Mouse (Mus musculus) spleen, adult 2 months (tissue): ENCODE results near the gene Tcf19. TPM values are rescaled to one million over a fixed set of nuclear protein-coding genes. Genes with fewer than 3 reads are reported as not detected.
A peak's percentile ranks its signal among the peaks of the same experiment; 100 is the strongest.

ENCODE experiments used
- DNase-seq, 2 experiments: peaks; one replicate each; pipeline versions ENCODE4 v3.0.0 to v3.0.0-alpha.2; 2012 to 2021; ENCODE audit warnings: low spot score in 2 of 2, low read depth in 1 of 2
- H3K27ac ChIP-seq: fragments of 200-500 bp; 2 replicates; pipeline ENCODE4 v1.5.1; 2012; ENCODE audit warnings: low read length, inconsistent platforms; ENCODE audit not compliant: insufficient read depth
- H3K27me3 ChIP-seq: fragments of 200-500 bp; 2 replicates; pipeline ENCODE4 v1.6.1; 2012; ENCODE audit warnings: mild to moderate bottlenecking, moderate library complexity, low read length, inconsistent platforms; ENCODE audit not compliant: control insufficient read depth, insufficient read depth
- H3K36me3 ChIP-seq: fragments of 200-500 bp; 2 replicates; pipeline ENCODE4 v1.6.1; 2012; ENCODE audit warnings: mild to moderate bottlenecking, low read length, inconsistent platforms; ENCODE audit not compliant: control insufficient read depth, insufficient read depth
- H3K4me1 ChIP-seq: fragments of 200-500 bp; 2 replicates; pipeline ENCODE4 v1.6.1; 2011; ENCODE audit warnings: inconsistent platforms; ENCODE audit not compliant: control insufficient read depth, insufficient read depth, insufficient read length
- H3K4me3 ChIP-seq: fragments of 200-500 bp; 2 replicates; pipeline ENCODE4 v1.5.1; 2011; ENCODE audit warnings: mild to moderate bottlenecking, inconsistent platforms; ENCODE audit not compliant: insufficient read depth, insufficient read length; ENCODE audit errors: extremely low read depth
- CTCF ChIP-seq: fragments of 200-500 bp; IDR thresholded peaks from 2 replicates; pipeline ENCODE4 v1.5.1; 2011; ENCODE audit warnings: mild to moderate bottlenecking, inconsistent platforms; ENCODE audit not compliant: insufficient read depth, insufficient read length, insufficient replicate concordance; ENCODE audit errors: extremely low read depth
- POLR2A ChIP-seq: fragments of 200-500 bp; IDR thresholded peaks from 2 replicates; pipeline ENCODE4 v1.6.1; 2011; ENCODE audit warnings: low read depth, low read length, inconsistent platforms
- WGBS: fragments of 180-500 bp; shearing (Covaris S2); methylation state at CpG from one replicate; pipeline ENCODE4 v1.1.7; 2018; 5-methylcytosine and 5-hydroxymethylcytosine counted together
- polyA plus RNA-seq: library from polyadenylated mRNA; depleted of rRNA; stranded (reverse); fragments of >200 nt; gene quantifications from 2 replicates; pipeline ENCODE4 v1.2.3, GENCODE M21; 2012

Tcf19 gene
- polyA plus RNA-seq, 1 experiment: 9.6 TPM

GRCm38 (mm10) chr17:35544680-35545079 is 28.1 kb upstream of the Tcf19 start:
- WGBS: 37% methylated on average over 6 of the region's 6 CpGs
- peak in 1 of 2 experiments; percentile 37 for DNase-seq

DNA sequence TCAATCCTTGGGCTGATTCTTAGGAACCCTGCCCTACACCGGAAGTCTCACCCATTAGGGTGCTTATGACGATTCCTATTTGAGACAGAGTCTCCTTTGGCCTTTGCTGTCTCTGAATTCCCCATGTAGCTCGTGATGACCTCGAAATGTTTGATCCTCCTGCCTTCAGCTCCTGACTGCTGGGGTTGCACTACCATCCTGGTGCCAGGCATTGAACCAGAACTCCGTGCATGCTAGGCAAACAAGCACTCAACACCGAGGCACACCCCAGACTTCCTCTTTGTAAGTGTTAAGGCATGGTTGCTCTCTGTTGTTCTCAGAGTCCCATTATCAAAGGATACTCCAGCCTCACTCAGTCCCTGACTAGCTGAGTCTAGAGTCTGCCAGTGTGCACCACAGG is 27.4 kb upstream of the Tcf19 start:
- H3K27ac ChIP-seq: no peak overlapping the region
- no peak for DNase-seq
- TF ChIP-seq POLR2A (no peak), CTCF (no peak)
- WGBS: 56% methylated on average over 6 of the region's 6 CpGs
- H3K27me3 ChIP-seq: no peaks in the 10 kb centered on the region
- no peaks in the 10 kb centered on the region for H3K36me3 ChIP-seq
- H3K4me3 ChIP-seq: no peak overlapping the region
- H3K4me1 ChIP-seq: no peaks in the 10 kb centered on the region; the same call in 1 of the 2 replicates

More at GRCm38 (mm10) chr17:35544680-35545079, 28.1 kb upstream of the Tcf19 start:
- Histone ChIP-seq H3K27ac (no peak overlapping the region), H3K4me3 (no peak overlapping the region), H3K27me3 (no peaks in the 10 kb centered on the region), H3K36me3 (no peaks in the 10 kb centered on the region), H3K4me1 (no peaks in the 10 kb centered on the region; the same call in 1 of the 2 replicates)
- no peak for TF ChIP-seq POLR2A
- peak; percentile 48; the same call in 1 of the 2 replicates for TF ChIP-seq CTCF

DNA sequence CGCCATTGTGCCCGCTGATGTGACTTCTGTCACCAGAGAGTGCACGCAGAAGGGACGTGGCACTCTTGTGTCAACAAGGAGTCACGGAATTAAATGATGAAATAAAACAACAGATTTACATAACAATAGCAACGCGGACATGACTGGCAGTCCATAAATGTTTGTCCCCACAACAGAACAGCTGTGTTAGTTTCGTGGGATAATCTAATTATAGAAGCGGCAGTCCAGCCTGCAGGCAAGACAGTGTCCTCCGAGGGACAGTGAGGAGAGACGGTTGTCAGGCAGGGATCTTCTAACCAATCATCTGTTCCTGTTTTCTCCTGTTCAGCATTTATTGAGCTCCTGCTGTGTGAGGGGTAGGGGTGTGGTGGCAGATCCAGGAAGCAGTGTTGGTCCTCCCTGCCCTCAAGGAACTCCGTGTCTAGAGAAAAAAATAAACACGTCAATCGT is 26.8 kb upstream of the Tcf19 start:
- Histone ChIP-seq H3K27me3 (no peaks in the 10 kb centered on the region), H3K4me3 (no peak overlapping the region), H3K4me1 (no peaks in the 10 kb centered on the region; the same call in 1 of the 2 replicates), H3K27ac (no peak overlapping the region), H3K36me3 (no peaks in the 10 kb centered on the region)
- no peak for TF ChIP-seq POLR2A
- no peak for TF ChIP-seq CTCF
- 64% methylated on average over 14 of the region's 14 CpGs for WGBS
- DNase-seq: no peak

DNA sequence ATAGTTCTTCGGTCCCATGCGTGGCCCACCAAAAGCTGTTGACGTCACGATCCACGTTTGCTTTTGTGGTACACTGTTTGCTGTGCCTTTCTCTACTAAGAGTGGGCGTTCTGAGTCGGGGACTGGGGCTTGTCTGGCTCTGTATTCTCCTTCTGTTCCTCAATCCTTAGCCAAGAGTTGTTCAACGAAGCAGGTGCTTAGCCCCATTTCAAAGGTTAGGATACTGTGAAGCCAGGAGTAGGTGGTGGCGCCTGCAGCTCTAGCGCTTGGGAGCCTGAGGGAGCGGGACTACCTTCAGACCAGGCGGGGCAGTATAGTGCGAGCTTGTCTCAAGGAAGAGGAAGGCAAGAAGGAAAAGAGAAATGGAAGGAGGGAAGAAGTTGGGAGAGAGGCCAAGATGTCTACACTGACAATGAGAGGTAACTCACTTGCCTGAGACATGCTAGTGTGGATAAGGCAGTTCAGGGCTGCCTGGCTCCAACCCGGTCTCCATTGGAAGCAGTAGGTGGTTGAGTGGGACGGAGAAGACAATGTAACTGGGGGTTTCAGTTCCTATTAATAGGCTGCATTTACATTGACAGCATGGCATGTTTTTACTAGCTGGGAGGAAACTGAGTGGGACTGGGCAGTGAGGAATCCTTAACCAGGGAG is 26.3 kb upstream of the Tcf19 start:
- no peak for TF ChIP-seq POLR2A
- TF ChIP-seq CTCF: no peak
- no peak overlapping the region for H3K27ac ChIP-seq

GRCm38 (mm10) chr17:35539540-35539939 is 22.9 kb upstream of the Tcf19 start:
- TF ChIP-seq POLR2A (no peak), CTCF (no peak)
- no peak for DNase-seq
- Histone ChIP-seq H3K36me3 (no peaks in the 10 kb centered on the region), H3K27me3 (0 out of 2 replicates have a peak, but pooled peaks cover 2% of the 10 kb centered on the region), H3K4me3 (no peak overlapping the region), H3K27ac (no peak overlapping the region), H3K4me1 (no peaks in the 10 kb centered on the region; the same call in 1 of the 2 replicates)
- WGBS: 57% methylated on average over 10 of the region's 10 CpGs

More for the DNA sequence above, 26.3 kb upstream of the Tcf19 start:
- no peaks in the 10 kb centered on the region; the same call in 1 of the 2 replicates for H3K4me1 ChIP-seq
- no peak overlapping the region for H3K4me3 ChIP-seq
- H3K36me3 ChIP-seq: no peaks in the 10 kb centered on the region
- H3K27me3 ChIP-seq: no peaks in the 10 kb centered on the region
- WGBS: 78% methylated on average over 15 of the region's 15 CpGs
- DNase-seq: no peak

- DNase-seq: no peak
- Histone ChIP-seq H3K4me1 (no peaks in the 10 kb centered on the region; the same call in 1 of the 2 replicates), H3K36me3 (no peaks in the 10 kb centered on the region), H3K4me3 (no peak overlapping the region), H3K27me3 (0 out of 2 replicates have a peak, but pooled peaks cover 2% of the 10 kb centered on the region), H3K27ac (no peak overlapping the region)
- 86% methylated on average over 1 of the region's 1 CpGs for WGBS
- TF ChIP-seq POLR2A: no peak
- TF ChIP-seq CTCF: no peak
Measured at GRCm38 (mm10) chr17:35538476-35538875, 21.9 kb upstream of the Tcf19 start.

DNA sequence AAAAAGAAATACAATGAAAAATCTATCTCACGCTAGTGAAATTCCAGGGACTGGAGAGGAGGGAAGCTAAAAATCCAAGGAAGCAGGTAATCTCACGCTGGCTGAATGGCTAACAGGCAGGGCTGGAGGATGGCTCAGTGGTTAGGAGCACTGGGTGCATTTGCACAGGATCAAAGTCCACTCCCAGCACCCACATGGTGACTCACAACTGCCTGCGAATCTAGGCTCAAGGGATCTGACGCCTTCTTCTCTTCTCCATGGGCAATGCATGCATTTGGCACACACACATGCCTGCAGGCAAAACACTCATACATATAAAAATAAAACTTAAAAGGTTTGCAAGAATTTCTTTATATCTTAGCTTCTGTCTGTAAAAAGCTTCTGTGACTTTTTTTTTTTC is 20.8 kb upstream of the Tcf19 start:
- DNase-seq: no peak
- H3K4me3 ChIP-seq: no peak overlapping the region
- WGBS: 82% methylated on average over 4 of the region's 4 CpGs
- H3K4me1 ChIP-seq: no peaks in the 10 kb centered on the region
- 0 out of 2 replicates have a peak, but pooled peaks cover 2% of the 10 kb centered on the region for H3K27me3 ChIP-seq
- TF ChIP-seq CTCF (no peak), POLR2A (no peak)
- H3K36me3 ChIP-seq: no peaks in the 10 kb centered on the region
- no peak overlapping the region for H3K27ac ChIP-seq
